Mouse (Mus musculus) T-helper 1 cell (primary cell): ENCODE results near the gene Myo5a.

Experiments
- in situ Hi-C: fragments of 300-600 bp; cut with MboI, MseI; formaldehyde crosslinking; loops from one replicate; pipeline ENCODE4 v1.15.1; 2025; ENCODE audit warnings: high pct_unique_total_duplicates

Gene Myo5a

DNA sequence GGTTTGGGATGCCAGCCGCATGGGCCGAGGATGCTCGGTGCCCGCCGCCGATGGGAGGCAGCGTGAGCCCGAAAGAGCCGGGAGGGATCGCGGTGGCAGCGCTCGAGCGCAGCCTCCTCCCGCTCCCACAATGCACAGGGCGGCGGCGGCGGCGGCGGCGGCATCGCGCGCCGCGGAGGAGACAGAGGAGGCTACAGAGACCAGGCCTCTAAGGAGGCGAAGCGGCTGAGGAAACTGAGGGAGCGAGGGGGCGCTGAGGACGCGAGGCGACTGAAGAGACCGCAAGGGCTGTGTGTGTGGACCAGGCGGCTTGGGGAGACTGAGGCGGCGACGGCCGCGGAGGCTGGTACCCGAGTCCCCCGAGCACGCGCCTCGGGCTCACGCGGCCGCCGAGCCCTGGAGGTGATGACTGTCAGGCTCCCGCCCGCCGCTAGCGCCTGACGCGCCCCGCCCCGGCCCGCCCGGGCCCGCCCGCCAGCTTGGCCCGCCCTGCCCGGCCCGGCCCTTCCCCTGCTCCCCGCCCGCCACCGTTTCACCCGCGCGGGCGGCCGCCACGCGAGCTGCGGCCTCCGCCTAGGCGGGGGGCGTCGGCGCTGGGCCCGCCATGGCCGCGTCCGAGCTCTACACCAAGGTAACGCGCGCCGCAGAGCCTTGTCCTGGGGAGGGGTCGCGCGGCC, 352 bp downstream of the Myo5a start:
- in situ Hi-C loops = no loop called here

DNA sequence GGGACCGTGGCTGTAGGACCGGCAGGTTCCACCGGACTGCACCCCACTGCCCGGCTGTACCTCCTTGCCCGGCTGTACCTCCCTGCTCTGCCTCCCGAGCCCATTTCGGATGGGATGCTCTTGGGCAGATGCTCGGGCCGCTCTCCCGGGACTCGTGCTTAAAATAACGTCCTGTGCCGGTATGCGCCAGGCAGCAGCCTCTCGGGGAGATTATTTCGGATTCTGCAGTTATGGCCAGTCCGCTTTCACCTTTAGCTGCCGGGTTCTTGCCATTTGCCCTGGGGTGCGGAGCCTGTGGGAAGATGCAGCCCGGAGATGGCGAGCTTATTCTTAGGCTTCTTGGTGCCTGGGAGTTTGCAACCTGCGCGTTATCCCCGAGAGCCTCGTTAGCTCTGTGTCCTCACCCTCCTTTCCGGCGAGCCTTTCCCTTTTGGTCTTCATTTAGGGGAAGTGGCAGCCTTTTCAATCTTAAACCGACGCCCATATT, 934 bp downstream of the Myo5a start:
- in situ Hi-C loops = no loop called here

GRCm38 (mm10) chr9:75072361-75072760, 1.5 kb downstream of the Myo5a start:
- in situ Hi-C loops = no loop called here

DNA sequence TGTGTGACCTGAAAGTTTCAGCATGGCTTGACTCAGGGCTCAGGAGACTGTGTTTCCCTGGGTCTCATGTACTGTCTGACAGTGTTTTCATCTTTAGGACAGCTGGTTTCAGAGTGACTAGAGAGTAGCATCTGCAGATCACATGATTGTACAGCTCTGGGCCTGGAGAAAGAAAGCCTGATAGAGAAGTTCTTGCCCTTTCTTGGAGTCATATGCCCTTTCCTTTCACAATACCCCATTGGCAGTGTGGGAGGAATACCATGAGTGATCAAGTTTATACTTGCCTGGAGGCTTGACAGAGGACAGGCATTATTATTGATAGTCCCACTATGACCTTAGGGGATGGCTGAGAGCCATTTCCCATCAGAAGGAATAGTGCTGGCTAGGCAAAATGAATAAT, 6.4 kb downstream of the Myo5a start:
- in situ Hi-C loops = no loop called here

GRCm38 (mm10) chr9:75085242-75085824, 14.5 kb downstream of the Myo5a start:
- in situ Hi-C loops = no loop called here

- in situ Hi-C loops = no loop called here
Observed at GRCm38 (mm10) chr9:75087823-75088222, 17.0 kb downstream of the Myo5a start.

DNA sequence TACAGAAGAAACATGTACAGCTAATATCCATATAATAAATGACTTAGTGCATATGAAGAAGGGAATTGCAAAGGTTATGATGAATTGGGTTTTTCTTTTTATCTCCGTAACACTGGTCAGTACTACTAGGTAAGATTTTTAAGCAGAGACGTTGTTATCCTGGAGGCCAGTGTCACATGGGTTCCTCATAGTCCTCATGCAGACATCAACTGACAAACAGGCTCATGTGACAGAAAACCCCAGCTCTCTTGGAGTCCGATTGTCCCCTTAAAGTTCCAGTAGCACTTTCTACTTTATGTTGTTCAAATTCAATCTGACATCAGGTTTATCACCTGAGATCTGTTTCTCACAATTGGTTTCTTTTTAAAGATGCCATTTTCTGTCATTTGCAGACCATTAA, 18.5 kb downstream of the Myo5a start:
- in situ Hi-C loops = no loop called here

DNA sequence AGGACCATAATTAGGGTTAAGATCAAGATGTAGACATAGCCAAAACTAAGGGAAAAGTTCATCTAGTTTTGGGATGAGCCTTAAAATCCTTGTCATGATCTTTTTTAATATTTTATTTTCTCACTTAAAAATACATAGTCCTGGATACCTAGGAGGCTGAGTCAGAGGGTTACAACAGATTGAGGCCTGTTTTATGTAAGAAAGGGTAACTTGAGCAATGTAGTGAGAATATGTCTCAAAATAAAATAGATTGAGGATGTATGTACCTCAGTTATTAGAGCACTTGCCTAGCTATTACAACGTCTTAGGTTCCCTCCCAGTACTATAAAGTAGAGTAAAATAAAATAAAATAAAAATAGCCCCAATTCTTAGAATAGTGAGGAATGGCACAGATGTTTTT, 21.3 kb downstream of the Myo5a start:
- in situ Hi-C loops = no loop called here

GRCm38 (mm10) chr9:75094762-75095161, 23.9 kb downstream of the Myo5a start:
- in situ Hi-C loops = no loop called here

GRCm38 (mm10) chr9:75098937-75099336, 28.1 kb downstream of the Myo5a start:
- in situ Hi-C loops = no loop called here

DNA sequence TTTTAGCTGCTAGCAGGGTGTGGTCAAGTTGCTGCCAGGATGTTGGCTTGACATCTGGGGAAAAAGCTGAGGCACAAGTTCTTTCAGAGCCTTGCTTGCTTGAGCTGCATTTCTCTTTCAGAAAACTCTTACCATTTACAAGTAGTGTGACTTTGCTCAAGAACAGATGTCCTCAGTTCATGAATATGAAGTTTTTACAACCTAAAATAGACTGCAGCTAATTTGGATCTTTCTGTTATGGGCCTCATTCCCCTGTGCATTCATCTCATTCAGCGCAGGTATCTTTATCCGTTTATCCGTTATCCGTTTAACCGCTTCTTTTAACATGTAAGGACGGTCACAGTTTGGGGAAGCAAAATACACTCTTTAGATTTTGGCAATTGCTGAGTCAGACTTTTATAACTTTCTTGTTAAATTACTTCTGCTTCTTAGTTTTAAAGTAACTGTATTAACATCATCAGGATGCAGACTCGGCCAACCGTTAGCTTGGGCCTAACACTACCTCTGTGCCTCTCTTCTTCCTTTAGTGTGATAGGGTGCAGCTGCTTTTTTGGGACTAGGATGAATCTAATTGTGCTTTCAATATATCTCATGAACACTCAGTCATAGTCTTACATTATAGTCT, 29.5 kb downstream of the Myo5a start:
- in situ Hi-C loops = no loop called here

DNA sequence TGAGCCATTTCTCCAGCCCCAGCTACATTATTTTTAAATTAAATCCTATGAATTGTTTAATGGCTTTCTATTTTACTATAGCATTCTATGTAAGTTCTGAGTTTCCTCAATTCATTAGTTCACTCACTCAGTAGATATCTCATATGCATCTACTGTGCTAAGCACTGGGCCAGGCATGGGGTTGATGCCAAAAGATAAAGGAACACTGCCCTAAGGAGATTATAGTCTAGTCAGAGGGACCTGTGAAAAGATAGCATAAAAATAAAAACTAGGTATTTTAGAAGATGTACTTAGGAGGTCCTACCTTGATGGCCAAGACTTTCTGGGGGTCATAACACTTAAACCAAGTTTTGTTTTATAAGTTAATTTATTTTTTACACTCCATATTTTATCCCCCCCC, 31.3 kb downstream of the Myo5a start:
- in situ Hi-C loops = no loop called here

DNA sequence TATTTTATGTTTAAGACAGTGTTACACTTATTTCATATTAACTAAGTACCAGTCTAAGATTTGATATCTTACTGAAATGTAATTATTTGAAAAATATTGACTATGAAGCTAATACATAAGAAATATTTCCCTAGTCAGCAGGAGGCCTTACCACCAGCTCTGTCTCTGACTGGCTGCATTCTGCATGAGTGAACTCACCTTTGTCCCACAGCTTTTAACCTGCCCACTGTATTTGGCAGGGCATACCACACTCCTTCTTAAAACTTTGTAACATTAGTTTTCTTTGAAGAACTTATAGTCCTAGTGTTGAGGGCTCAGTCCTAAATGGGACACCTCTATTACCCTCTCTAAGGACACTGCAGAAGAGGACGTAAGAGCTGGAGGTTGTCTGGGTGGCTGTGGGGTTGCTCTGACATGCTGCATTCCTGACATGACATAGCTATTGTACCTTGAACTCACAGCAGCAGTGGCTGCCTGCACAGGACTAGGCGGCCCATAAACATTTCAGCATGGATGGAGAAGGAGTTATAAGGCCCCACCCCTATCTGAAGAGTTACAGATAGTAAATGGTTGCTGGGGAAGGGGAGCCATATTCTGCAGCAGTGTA, 45.9 kb downstream of the Myo5a start:
- in situ Hi-C loops = no loop called here

DNA sequence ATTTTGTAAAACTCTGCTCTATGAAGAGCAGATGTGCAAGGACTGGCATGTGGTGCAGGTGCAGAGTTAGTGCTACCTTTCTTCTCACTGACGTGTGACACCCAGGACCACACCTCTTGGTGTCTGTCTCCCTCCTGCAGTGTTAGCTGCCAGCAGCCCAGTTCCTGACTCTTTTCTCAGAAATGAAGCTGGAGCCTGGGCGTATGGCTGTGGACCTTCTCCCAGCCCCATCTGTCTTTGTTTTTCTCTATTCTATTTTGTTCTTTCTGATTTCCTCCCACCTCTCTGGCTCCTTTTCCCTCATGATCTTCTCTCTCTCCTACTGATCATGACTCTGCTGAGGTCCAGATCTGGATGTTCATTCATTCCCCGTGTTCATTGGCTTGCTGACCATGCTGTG, 50.3 kb downstream of the Myo5a start:
- in situ Hi-C loops = no loop called here

DNA sequence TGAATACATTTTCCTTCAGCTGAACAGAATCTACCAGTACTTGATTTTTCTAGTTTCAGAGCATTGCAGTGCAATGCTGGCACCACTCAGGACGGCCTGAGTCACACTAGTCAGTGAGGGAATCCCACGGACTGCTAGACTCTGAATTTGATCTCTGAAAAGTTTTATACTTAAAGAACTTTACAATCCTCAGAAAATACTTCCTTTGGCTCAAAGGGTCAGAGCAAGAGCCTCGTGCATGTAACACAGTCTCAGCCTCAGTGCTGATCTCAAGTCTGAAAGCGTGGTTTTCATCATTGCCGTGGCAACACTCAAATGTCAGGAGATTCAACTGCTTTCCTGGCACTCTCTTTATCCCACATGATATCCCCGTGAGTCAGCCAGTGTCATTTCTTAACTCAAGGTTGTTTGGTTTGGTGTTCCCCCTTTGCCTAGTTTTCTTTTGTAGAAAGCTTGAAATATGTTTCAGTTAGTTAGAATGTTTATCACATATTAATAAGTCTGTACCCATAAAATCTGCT, 53.4 kb downstream of the Myo5a start:
- in situ Hi-C loops = no loop called here

DNA sequence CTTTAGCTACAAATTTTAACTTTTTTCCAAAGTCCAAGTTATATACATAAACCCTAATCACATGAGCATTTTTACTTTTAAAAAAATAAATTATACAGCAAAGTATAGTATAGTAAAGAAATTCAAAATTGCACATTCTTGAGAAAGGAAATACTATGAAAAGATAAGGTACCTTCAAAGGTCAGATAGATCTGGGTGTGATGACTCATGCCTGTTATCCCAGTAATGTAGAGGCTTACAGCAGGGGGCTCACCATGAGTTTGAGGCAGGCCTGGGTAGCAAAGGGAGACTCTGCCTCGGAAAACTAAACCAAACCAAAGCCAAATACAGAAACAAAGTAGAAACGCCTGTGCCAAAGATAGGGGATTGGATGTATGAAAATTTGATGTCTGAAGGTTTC, 59.7 kb downstream of the Myo5a start:
- in situ Hi-C loops = no loop called here

GRCm38 (mm10) chr9:75146911-75147310, 76.1 kb downstream of the Myo5a start:
- in situ Hi-C loops = no loop called here

DNA sequence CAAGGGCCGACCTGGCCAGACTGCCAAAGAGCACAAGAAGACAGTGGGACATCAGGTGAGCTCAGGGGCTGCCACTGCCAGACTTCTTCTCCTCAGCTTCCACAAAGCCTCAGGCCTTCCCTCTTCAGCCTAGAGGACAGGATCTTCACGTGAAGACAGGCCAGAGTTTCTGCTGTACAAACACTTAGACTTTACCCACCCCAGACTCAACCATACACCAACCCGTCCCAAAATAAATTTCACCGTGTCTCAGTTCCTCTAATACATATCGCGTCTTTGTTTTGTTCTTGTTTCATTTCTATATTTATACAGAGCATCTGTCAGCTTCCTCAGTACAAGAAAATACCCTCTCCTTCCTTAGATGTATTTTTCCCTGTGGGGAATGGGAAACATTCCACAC, 89.7 kb downstream of the Myo5a start:
- in situ Hi-C loops = no loop called here

GRCm38 (mm10) chr9:75163650-75164049, 92.8 kb downstream of the Myo5a start:
- in situ Hi-C loops = no loop called here

GRCm38 (mm10) chr9:75171721-75172120, 100.9 kb downstream of the Myo5a start:
- in situ Hi-C loops = no loop called here

DNA sequence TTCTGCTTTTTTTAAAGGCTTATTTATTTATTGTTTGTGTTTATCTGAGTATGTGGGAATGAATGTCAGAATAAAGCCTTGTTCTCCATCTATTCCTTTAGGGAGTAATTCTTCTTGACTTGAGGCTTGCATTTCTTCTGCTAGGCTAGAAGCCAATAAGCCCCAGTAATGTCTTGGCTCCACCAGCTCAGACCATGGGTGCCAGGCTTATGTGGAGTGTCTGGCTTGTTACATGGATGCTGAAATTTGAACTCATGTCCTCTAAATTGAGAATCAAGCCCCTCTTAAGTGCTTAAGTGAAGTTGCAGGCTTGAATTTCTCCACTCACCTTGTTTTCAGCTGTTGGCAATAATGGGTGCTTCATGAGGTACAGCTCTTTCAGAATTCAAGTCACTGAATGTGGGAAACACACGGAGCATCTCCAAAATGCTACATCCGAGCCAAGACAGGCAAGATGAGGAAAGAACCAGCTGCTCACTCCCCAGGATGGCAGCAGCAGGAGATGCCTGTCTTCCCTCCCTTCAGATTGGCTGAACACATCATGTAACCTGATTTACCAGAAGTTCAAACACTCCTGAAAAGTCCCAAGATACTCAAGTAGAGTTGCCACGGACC, 116.9 kb downstream of the Myo5a start:
- in situ Hi-C loops = no loop called here

- in situ Hi-C loops = no loop called here
Observed at GRCm38 (mm10) chr9:75193858-75194257, 123.0 kb downstream of the Myo5a start.
